Mouse (Mus musculus) megakaryocyte, embryonic 14.5 days (primary cell): ENCODE measurements around the gene Gtf2i.

Experiments used
- FLI1 ChIP-seq: IDR thresholded peaks from 2 replicates; pipeline ENCODE4 v1.6.1; 2012; ENCODE audit warnings: low read length, inconsistent platforms, mixed read lengths
- GATA1 ChIP-seq: IDR thresholded peaks from 3 replicates; pipeline ENCODE4 v1.6.1; 2012; ENCODE audit warnings: mixed read lengths, low read length, inconsistent platforms, borderline replicate concordance

DNA sequence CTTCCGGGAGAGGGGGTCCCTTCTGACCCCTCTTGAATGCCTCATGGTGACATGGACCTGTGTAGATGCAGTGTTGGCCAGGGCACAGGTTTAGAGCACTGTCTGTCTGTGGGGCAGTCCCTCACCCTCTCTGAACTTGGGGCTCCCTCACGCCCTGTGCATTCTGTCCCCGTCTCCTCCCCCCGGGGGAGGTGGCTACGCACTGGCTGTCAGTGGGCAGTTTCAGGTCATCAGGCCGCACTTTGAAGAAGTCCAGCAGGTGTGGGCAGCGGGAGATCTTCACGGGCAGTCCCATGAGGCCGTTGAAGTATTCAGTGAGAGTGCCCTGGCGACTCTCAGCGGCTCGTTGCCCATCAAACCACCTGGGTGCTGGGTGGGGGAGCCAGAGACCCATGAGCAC, 87.6 kb downstream of the Gtf2i start:
- TF ChIP-seq GATA1 (no peak), FLI1 (no peak)
